Mouse (Mus musculus) urinary bladder, adult 2 months (tissue): ENCODE measurements around the gene Efna4. TPM values are rescaled to one million over a fixed set of nuclear protein-coding genes. Genes with fewer than 3 reads are reported as not detected.

Experiments used
- DNase-seq: peaks from one replicate; pipeline ENCODE4 v3.0.0; 2022; ENCODE audit warnings: low spot score
- polyA plus RNA-seq: library from polyadenylated mRNA; depleted of rRNA; stranded (reverse); fragments of >200 nt; gene quantifications from 2 replicates; pipeline ENCODE4 v1.2.3, GENCODE M21; 2012; rRNA removed

The Efna4 gene
- polyA plus RNA-seq: 3.4 and 3.7 TPM in 2 replicates

- no peak for DNase-seq
Observed at GRCm38 (mm10) chr3:89337721-89338578, at the start of gene Efna4. Gene Efna4, minus strand, starts transcription at chr3:89338028.

GRCm38 (mm10) chr3:89386438-89387420, 48.9 kb upstream of the Efna4 start:
- DNase-seq: no peak

GRCm38 (mm10) chr3:89385451-89385850, 47.6 kb upstream of the Efna4 start:
- no peak for DNase-seq

- DNase-seq: peak; percentile 54
Observed at GRCm38 (mm10) chr3:89384331-89385076, 46.7 kb upstream of the Efna4 start.

GRCm38 (mm10) chr3:89383651-89384255, 45.9 kb upstream of the Efna4 start:
- DNase-seq: no peak

- no peak for DNase-seq
Observed at GRCm38 (mm10) chr3:89382950-89383349, 45.1 kb upstream of the Efna4 start.

GRCm38 (mm10) chr3:89382033-89382882, 44.4 kb upstream of the Efna4 start:
- no peak for DNase-seq

- no peak for DNase-seq
Observed at GRCm38 (mm10) chr3:89381233-89381632, 43.4 kb upstream of the Efna4 start.

- no peak for DNase-seq
Observed at GRCm38 (mm10) chr3:89380711-89381110, 42.9 kb upstream of the Efna4 start.

GRCm38 (mm10) chr3:89380291-89380690, 42.5 kb upstream of the Efna4 start:
- no peak for DNase-seq

GRCm38 (mm10) chr3:89379388-89380131, 41.7 kb upstream of the Efna4 start:
- no peak for DNase-seq

GRCm38 (mm10) chr3:89378394-89379067, 40.7 kb upstream of the Efna4 start:
- DNase-seq: peak; percentile 82

- no peak for DNase-seq
Observed at GRCm38 (mm10) chr3:89377831-89378230, 40.0 kb upstream of the Efna4 start.

- DNase-seq: no peak
Observed at GRCm38 (mm10) chr3:89373581-89374231, 35.9 kb upstream of the Efna4 start.

- DNase-seq: no peak
Observed at GRCm38 (mm10) chr3:89367338-89367737, 29.5 kb upstream of the Efna4 start.

GRCm38 (mm10) chr3:89365486-89366414, 27.9 kb upstream of the Efna4 start:
- no peak for DNase-seq

GRCm38 (mm10) chr3:89365153-89365485, 27.3 kb upstream of the Efna4 start, which contains the start of gene Dcst1:
Gene Dcst1, minus strand, starts transcription at chr3:89365253.
- no peak for DNase-seq
